Mouse (Mus musculus): ENCODE data around the gene 2310033P09Rik.

- TF ChIP-seq CTCF (IDR thresholded peaks at IDR 0.05; ENCODE audit: low read depth): no peak
- TF ChIP-seq EP300 (optimal IDR thresholded peaks at IDR 0.05): no peak
Observed at GRCm38 (mm10) chr11:59174189-59174838, 33.8 kb upstream of the 2310033P09Rik start.
